Mouse (Mus musculus): ENCODE results near the gene Gp2.

The Gp2 gene

DNA sequence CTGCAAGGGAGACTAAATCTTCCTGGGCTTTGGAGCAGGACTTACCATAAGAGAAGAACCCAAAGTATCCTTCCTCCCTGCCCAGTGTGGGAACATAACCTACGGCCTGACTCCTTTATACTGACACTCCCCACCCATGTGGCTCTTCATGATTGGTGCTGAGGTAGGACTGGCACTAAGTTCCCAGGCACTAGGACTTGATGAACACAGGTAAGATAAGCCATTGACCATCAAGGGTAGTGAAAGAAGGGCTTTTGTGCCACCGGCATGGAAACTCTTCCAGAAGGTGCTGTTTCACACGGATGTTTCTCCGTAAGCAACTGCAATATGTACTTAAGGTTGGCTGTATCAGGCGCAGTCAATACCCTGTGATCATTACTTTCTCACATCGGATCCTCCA is at the start of gene Gp2:
Gp2 (minus strand) TSS at position 101 of the 400 bp plus-strand sequence.
- DNase-seq = no peak

GRCm38 (mm10) chr7:119490041-119490780 is 31.1 kb upstream of the Gp2 start:
- DNase-seq = no peak

- no peak for DNase-seq
Observed at GRCm38 (mm10) chr7:119486683-119487082, 27.6 kb upstream of the Gp2 start.

- DNase-seq = no peak
Observed at GRCm38 (mm10) chr7:119484154-119484553, 25.1 kb upstream of the Gp2 start.

- DNase-seq = no peak
Observed at GRCm38 (mm10) chr7:119479256-119479655, 20.2 kb upstream of the Gp2 start, which contains the start of gene Umod. Gene Umod, minus strand, starts transcription at chr7:119479282.

- DNase-seq = no peak
Observed at GRCm38 (mm10) chr7:119476500-119477389, 17.7 kb upstream of the Gp2 start.

- DNase-seq = no peak
Observed at GRCm38 (mm10) chr7:119454192-119454591, 4.9 kb downstream of the Gp2 start.

GRCm38 (mm10) chr7:119443849-119444248 is 15.2 kb downstream of the Gp2 start:
- peak; percentile 2 for DNase-seq

DNA sequence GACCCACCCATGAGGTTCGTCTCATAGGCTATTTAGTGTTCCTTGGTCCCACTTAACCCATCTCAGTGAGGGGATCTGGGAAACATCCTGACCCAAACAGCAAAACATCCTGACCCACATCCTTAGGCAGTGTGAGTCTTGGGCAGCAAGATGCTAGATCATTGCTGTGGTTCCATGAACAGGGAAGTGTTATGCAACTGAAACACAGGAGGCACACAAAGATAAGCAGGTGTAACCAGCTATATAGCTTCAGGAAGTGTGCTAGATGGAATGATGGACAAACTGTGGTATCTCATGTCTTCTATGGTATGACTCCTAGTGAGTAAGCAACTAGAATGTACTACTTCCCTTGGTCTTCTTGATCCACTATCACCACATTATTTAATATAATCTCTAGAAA is 17.1 kb downstream of the Gp2 start:
- no peak for DNase-seq

DNA sequence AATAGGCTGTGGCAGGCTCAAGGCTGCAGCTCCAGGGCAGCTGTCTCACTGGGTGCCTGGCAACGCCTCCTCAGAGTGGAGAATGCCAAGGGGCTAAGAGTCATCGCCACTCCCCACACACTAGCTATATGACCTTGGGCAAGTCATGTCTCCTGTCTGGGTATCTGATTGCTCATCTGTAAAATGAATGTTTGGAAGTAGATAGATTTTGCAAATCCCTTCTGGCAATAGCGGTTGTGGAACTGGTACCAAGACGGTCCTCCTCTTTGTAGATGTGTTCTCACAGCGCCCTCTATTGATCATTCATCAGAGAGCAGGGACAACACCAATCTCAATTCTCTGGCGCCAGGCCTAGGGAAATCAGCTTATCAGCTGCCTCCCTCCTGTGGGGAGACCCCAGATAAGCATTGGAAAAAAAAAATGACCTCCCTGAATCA is 31.9 kb downstream of the Gp2 start:
- peak; percentile 77 for DNase-seq

GRCm38 (mm10) chr7:119420730-119421129 is 38.4 kb downstream of the Gp2 start:
- peak; percentile 33 for DNase-seq

GRCm38 (mm10) chr7:119418523-119418922 is 40.6 kb downstream of the Gp2 start:
- no peak for DNase-seq

DNA sequence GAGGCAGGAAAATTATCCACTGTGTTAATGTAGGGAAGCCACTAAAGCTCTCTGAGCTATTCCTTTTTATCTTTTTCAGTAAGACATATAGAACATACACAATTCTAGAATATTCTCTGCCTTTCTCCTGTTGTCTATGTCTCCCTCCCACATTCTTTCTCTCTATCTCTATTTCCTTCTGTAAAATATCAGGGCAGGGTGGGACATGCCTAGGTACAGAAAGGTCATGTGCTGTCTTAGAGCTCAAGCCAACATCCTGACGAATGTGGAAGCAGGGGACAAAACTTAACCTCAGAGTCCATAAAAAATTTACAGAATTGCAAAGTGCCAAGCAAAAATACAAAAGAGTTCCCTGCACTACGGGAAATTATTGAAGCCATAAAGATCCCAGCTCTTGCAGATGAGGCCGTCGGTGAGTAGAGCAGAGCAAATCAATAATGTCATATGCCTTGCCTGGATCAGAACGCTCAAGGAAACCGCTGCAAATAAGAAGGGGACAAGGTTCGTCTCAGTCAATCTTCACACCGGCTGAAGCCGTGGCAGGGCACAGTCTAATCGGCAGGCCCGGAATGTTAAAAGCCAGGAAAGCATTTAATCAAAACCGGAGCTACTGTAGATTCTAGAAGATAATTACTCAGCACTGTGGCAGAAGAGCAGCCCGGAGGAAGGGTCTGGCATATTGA is 64.9 kb downstream of the Gp2 start:
- DNase-seq = no peak
